Mouse (Mus musculus) embryonic fibroblast, embryonic 13.5 days (primary cell): ENCODE results near the gene BC030867. TPM values are rescaled to one million over a fixed set of nuclear protein-coding genes. Genes with fewer than 3 reads are reported as not detected.

Experiments used
- H3K27ac ChIP-seq: 2 replicates; pipeline ENCODE4 v1.5.1; 2012; ENCODE audit warnings: low read length, control low read depth, inconsistent platforms; ENCODE audit not compliant: insufficient read depth
- H3K4me1 ChIP-seq: 2 replicates; pipeline ENCODE4 v1.6.1; 2011; ENCODE audit warnings: low read length; ENCODE audit not compliant: control insufficient read depth, insufficient read depth
- H3K4me3 ChIP-seq: 2 replicates; pipeline ENCODE4 v1.5.1; 2011; ENCODE audit warnings: mild to moderate bottlenecking, control low read depth, low read length; ENCODE audit not compliant: insufficient read depth
- CTCF ChIP-seq: IDR thresholded peaks from 2 replicates; pipeline ENCODE4 v1.5.1; 2011; ENCODE audit warnings: mild to moderate bottlenecking, control low read depth, low read length, moderate library complexity, borderline replicate concordance; ENCODE audit not compliant: insufficient read depth
- POLR2A ChIP-seq: IDR thresholded peaks from 2 replicates; pipeline ENCODE4 v1.6.1; 2011; ENCODE audit warnings: low read depth, mild to moderate bottlenecking, control low read depth, low read length, moderate library complexity
- polyA plus RNA-seq: library from polyadenylated mRNA; stranded (reverse); fragments of >200 nt; gene quantifications from 2 replicates; pipeline ENCODE4 v1.2.4, GENCODE M21; 2011; ENCODE audit warnings: low read depth; ENCODE audit not compliant: missing spikeins, insufficient read length

The BC030867 gene
- polyA plus RNA-seq, 1 experiment, result 10.2 TPM

GRCm38 (mm10) chr11:102249351-102250090, 839 bp downstream of the BC030867 start:
- Histone ChIP-seq H3K4me1 (peaks cover 17% of the 10 kb centered on the region), H3K4me3 (peak overlapping the region; percentile 78), H3K27ac (no peak overlapping the region)
- TF ChIP-seq CTCF (no peak), POLR2A (no peak)

GRCm38 (mm10) chr11:102257514-102257913, 8.8 kb downstream of the BC030867 start:
- no peak overlapping the region for H3K27ac ChIP-seq
- no peaks in the 10 kb centered on the region for H3K4me1 ChIP-seq
- TF ChIP-seq CTCF (no peak), POLR2A (no peak)
- H3K4me3 ChIP-seq, result no peak overlapping the region

GRCm38 (mm10) chr11:102258095-102258494, 9.4 kb downstream of the BC030867 start:
- Histone ChIP-seq H3K27ac (no peak overlapping the region), H3K4me3 (no peak overlapping the region), H3K4me1 (no peaks in the 10 kb centered on the region)
- TF ChIP-seq POLR2A, result no peak
- no peak for TF ChIP-seq CTCF

- Histone ChIP-seq H3K27ac (no peak overlapping the region), H3K4me3 (no peak overlapping the region), H3K4me1 (no peaks in the 10 kb centered on the region)
- TF ChIP-seq CTCF (no peak), POLR2A (no peak)
Measured at GRCm38 (mm10) chr11:102258521-102258920, 9.8 kb downstream of the BC030867 start.

GRCm38 (mm10) chr11:102263211-102263610, 14.5 kb downstream of the BC030867 start:
- Histone ChIP-seq H3K27ac (no peak overlapping the region), H3K4me1 (no peaks in the 10 kb centered on the region), H3K4me3 (no peak overlapping the region)
- no peak for TF ChIP-seq CTCF
- TF ChIP-seq POLR2A, result no peak

- no peaks in the 10 kb centered on the region for H3K4me1 ChIP-seq
- H3K4me3 ChIP-seq, result no peak overlapping the region
- TF ChIP-seq POLR2A (no peak), CTCF (no peak)
- H3K27ac ChIP-seq, result no peak overlapping the region
Measured at GRCm38 (mm10) chr11:102265816-102266215, 17.1 kb downstream of the BC030867 start.

GRCm38 (mm10) chr11:102266631-102267355, 18.1 kb downstream of the BC030867 start:
- no peak for TF ChIP-seq POLR2A
- no peak for TF ChIP-seq CTCF
- no peak overlapping the region for H3K27ac ChIP-seq
- H3K4me3 ChIP-seq, result no peak overlapping the region
- no peaks in the 10 kb centered on the region for H3K4me1 ChIP-seq

- no peak overlapping the region for H3K27ac ChIP-seq
- TF ChIP-seq CTCF (peak; percentile 50), POLR2A (no peak)
- H3K4me3 ChIP-seq, result no peak overlapping the region
- H3K4me1 ChIP-seq, result no peaks in the 10 kb centered on the region
Measured at GRCm38 (mm10) chr11:102267480-102267879, 18.8 kb downstream of the BC030867 start.

- H3K4me3 ChIP-seq, result no peak within 1 kb of the TSS
- H3K4me1 ChIP-seq, result no peaks in the 10 kb centered on the region
- TF ChIP-seq CTCF (no peak), POLR2A (no peak)
- no peak within 1 kb of the TSS for H3K27ac ChIP-seq
Measured at GRCm38 (mm10) chr11:102268520-102269244, 20.0 kb downstream of the BC030867 start, which contains the start of gene Asb16. TSS of gene Asb16 (plus strand) at chr11:102268743.
